Mouse (Mus musculus): ENCODE measurements around the gene Cldn2. TPM values are rescaled to one million over a fixed set of nuclear protein-coding genes. Genes with fewer than 3 reads are reported as not detected.
A peak's percentile ranks its signal among the peaks of the same experiment; 100 is the strongest.
"Not testable (repeated sequence)": the region's sequence is repeated elsewhere in the genome, so short reads cannot be mapped to it uniquely, and the experiment has no call there.

Gene Cldn2
- not detected for polyA plus RNA-seq (2017; shearing (Covaris generic))

GRCm38 (mm10) chrX:139800406-139800878, at the start of gene Cldn2:
Cldn2 (plus strand) TSS chrX:139800828.
- ATAC-seq = no peak

DNA sequence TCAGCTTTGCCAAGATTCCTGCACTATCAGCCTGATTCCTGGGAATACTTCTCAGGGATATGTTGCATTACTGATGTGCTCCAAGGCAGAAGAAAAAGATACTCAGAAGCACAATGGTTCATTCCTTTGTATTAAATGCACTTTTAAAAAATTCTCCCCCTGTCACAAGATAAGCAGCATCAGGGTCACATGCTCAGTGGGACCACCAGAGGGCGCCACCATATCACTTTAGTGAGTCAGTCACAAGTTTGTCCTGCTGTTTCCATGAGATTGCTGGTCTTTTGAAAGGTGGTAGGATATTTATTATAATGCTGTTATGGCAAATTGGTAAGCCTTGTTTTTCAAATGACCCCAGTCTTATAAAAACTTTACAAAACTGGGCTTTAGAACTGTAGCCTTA, 48.8 kb upstream of the Cldn2 start:
- ATAC-seq = no peak

DNA sequence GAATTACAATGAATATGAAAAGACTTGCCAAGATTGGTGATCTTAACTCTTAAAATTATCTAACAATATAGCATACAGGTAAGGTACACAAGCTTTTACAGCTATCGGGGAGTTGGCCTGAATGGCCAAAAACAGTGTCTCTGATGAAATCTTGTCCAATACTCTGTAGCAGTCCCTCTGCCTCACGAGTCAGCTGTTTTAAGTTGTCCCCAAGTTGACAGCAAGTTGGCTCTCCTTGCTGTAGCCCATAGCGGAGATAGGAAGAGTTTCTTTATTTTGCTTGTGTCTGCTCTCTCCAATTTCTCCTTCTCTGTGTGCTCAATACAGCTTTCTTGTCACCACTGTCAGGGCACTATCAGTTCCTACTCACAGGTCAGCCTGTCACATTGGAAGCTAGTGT, 42.0 kb upstream of the Cldn2 start:
- ATAC-seq = not testable (repeated sequence)

DNA sequence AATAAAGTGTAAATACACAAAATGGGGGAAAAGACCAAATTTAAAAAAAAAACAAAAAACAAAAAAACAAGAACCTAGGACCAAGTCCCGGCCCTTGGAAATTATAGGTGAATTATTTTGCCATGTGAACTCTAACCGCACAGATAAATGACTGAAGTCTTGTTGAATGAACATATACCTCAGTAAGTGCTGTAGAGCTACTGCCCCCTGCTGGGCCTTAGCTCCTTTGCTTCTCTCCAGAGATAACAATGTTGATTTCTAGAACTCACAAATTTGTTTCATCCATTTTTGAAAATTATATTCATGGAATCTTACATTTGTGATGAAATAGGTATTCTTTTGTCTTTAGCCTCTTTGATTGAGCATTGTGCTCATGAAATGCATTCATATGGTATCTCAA, 38.1 kb upstream of the Cldn2 start:
- ATAC-seq = peak; percentile 53

DNA sequence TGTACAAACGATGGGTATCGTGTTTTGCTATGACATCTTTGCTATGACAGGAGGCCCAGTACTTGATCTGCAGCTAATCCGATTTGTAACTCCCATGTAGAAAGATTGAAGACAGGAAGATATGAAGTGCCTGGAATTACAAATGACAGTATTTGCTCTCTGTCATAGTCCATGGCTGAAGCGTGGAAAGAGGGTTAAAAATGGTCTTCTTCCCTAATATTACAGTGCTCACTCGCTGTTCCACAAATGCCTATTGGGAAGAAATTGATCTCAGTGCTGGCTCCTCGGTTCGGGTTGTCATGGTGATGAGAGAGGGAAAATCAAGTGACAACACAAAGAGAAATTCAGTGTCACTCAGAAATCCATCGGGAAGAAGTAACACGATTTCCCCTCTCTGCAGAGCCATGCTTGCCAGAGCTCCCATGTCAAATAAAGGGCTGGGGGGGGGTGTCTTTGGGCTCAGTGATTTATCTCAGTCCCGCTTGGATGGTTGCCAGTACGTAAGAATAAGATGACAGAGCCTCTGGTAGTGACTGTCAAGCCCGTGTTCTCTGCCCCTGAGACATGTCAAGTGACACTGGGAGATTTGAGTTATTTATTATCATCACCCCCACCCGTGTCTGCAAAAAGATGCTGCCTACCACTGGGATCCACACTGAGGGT, 30.5 kb upstream of the Cldn2 start:
- no peak for ATAC-seq

DNA sequence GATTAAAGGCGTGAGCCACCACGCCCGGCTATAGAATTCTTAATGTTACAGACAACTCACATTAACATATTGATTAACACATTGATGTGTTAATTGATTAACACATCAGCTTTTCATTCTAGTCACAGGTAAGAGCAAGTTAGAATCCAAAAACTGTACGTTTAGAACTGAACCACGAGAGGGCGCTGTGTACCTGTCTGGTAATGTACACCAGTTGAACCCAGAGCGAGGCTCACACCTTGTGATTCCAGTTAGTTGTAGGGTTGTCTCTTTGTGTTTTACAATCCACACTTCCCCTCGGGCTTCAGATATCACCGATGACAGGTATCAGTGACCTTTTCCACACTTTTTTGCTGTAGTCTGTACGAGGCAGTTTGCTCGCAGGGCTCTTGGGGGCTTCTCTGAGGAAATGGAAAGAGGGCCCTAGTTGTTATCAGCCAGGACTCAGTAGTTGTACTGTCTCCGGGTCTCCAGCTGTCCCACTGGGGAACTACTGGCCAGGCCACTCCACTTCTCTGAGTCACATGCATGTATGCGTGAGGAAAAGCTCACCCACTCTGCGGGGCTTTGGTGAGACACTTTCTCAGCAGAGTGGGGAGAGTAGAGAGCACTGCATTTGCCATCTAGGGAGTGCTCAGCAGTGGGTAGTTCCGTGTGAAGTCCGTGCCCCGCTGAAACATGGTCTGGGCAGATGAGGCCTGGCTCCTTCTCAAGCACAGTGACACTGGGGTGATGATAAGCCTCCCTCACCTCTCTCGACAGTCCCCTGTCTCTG, 26.1 kb upstream of the Cldn2 start:
- ATAC-seq = no peak

DNA sequence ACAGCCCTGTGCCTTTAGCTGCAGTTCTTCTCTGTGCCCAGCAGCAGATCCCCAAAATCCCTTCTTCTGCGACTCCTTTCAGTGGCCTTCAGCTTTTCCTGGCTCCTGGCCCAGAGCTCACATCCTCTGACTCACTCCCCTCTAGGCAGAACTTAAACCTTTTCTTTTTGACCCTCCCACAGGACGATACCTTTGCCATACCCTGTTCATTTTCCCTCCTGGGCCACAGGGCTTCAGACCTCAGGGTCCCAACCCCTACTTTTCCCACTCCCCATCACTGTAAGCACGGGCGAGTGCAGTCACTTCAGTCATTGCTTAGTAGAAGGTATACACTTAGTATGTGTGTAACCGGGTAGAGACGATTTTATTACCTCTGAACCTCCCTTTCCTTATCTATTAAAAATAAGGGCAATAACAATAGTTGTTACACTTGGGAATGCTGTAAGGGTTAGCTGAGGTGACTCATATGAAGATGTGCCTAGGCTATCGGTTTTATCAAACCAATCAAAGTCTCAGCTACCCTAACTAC, 25.5 kb upstream of the Cldn2 start:
- ATAC-seq = no peak

DNA sequence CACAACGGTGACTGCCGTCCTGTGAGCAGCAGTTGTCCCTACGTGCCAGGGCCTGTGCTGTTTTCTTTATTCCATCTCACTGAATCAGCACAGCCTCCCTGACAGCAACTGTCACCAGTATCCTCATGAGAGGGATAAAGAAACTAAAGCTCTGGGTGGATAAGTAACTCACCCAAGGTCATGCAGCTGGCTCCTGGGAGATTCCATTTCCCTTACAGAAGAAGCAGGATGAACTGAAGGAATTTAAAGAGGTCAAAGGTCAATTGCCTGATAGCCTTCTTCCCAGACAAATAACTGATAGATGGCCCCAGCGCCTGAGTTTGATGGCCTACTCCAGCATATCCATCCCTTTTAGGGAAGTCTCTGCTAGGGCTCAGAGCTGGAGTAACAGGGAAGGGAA, 23.3 kb upstream of the Cldn2 start:
- ATAC-seq = no peak

DNA sequence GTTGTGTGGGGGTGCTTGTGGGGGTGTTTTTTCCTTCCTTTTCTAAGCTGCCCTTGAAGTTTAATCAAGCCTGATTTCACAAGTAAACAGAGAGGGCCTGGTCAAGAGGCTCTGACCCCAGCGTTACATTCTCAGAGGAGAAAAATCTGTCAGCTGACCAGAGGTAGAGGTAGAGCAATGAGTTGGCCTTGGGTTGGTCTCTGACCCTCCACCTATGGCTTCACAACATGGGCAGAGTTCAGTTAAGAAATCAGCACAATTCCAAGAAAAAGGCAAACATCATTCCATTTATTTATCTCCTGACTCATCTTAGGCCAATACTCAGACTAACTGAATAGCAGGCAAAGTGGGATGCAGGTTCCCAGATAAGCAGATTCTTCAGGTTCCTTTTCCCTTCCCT, 21.7 kb upstream of the Cldn2 start:
- no peak for ATAC-seq

- no peak for ATAC-seq
Observed at GRCm38 (mm10) chrX:139779401-139779800, 21.2 kb upstream of the Cldn2 start.

DNA sequence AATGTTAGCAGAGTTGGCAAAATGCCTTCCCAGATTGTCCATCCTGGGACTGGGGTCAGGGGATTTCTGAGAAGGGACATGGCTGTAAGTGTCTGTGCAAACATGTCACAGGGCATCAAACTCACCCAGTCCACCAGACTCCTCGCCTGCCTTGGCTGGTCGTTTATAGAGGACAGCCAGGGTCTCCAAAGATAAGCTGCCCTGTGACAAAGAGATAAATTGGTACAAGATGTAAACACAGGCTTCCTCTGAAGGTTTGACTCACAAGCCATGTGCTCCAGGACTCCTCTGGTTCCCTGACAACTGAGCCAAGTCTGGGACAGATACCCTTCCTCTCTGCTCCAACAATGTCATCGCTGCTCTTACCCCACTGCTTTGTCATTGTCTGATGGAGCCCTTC, 19.6 kb upstream of the Cldn2 start:
- ATAC-seq = no peak

- no peak for ATAC-seq
Observed at GRCm38 (mm10) chrX:139781563-139781962, 19.1 kb upstream of the Cldn2 start.

DNA sequence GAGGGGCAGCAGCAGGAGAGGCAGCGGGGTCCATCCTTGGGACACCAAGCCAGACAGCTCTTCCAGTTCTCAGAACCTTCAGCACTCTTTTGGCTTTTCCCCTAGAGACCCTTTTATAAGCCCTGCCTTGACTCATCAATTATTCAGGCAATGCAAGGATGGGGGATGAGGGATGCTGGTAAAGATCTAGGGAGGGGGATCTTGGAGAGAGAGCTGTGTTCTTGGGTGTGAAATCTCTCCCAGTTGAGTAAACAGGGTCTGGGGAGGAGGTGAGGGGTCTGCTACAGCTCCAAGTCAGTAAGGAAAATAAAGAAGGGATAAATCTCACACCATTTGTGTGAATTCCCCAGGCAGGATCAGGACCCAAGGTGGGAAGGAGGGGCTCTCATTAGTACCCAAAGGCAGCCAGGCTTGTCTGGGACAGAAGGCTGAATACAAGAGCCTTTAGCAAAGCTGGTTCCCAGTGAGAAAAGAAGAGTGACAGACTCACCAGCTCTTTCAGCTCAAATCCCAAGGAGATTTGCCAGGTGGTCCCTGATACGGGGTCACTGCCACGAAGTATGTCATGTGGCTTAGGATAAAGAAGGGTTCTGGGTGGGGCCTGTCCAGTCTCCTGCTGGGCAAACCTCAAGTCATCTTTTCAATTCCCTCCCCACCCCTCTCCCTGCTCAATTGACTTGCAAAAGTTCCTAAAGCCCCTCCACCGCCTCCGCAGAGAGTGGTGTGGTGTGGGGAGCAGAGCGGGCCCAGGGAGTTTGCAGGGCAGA, 18.2 kb upstream of the Cldn2 start, which contains the start of gene Ripply1:
TSS of gene Ripply1 (minus strand) at position 76 of the 767 bp plus-strand sequence.
- no peak for ATAC-seq

- ATAC-seq = no peak
Observed at GRCm38 (mm10) chrX:139783045-139783422, 17.6 kb upstream of the Cldn2 start.

- ATAC-seq = no peak
Observed at GRCm38 (mm10) chrX:139785764-139786163, 14.9 kb upstream of the Cldn2 start.

DNA sequence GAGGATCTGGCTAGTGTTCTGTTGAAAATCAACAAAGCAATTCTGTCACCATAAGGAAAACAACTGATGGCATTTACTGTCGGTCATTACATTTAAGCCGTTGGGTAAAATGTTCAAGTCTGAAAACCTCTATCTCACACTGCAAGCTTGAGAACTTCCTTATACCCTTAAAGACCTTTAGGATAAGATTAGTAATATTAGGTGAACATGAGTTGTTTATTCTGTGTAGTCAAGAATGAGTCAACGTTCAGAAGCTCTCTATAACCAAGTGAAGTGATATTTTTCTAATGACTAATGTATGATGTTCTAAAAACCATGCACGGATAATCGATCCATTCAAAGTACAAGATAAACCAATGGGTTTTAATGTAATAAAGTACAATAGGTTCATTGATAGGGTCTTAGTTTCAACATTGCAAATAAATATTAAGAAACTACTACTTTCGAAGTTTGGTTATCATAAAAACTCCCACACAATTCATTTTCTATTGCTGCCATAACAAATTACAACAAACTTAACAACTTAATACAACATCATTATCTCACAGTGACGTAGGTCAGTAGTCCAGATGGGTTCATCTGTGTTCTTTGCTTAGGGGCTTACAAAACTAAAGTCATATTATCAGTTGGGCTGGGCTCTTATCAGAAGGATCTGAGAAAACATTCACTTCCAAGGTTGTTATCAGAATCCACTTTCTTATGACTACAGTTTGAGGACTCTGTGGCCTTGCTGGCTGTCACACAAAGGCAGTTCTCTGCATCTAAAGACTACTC, 6.4 kb upstream of the Cldn2 start:
- ATAC-seq = no peak

- no peak for ATAC-seq
Observed at GRCm38 (mm10) chrX:139796037-139796436, 4.6 kb upstream of the Cldn2 start.

- peak; percentile 89 for ATAC-seq
Observed at GRCm38 (mm10) chrX:139797875-139798274, 2.8 kb upstream of the Cldn2 start.

DNA sequence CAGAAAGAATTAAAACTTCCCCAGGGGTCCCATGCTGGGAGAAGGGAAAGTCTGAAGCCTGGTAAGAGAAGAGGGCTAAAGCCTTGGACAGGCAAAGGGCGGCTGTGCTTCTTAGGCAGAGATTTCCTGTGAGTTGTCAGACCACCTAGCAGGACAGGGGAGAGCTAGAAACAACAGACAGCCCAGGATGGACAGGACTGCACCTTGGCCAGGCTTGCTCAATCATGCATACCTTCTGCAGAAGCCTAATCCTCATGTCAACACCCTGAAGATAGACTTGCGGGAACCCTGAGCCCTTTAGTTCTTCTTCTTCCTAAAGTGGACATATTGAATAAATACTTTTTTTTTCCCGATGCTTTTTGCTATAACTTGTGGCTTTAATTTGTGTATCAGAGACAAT, 675 bp upstream of the Cldn2 start:
- ATAC-seq = no peak

GRCm38 (mm10) chrX:139803028-139803427, 2.4 kb downstream of the Cldn2 start:
- ATAC-seq = no peak

- no peak for ATAC-seq
Observed at GRCm38 (mm10) chrX:139805918-139806317, 5.3 kb downstream of the Cldn2 start.

DNA sequence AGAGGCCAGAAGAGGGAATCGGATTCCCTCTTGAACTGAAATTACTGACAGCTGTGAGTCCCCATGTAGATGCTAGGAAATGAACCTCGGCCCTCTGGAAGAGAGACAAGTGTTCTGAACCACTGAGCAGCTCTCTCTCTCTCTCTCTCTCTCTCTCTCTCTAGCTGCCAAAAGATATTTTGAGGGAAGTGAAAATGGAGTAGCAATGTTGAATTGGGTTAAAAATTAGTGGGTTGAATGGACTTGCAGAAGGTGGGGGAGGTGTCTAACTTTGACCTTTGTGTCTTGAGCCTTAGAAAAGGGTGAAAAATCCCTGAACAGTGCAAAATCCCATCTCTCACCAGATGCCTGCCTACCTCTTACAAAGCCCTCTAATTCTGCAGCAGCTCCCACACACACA, 6.8 kb downstream of the Cldn2 start:
- no peak for ATAC-seq
